Mouse (Mus musculus): ENCODE data around the gene Slamf9. TPM values are rescaled to one million over a fixed set of nuclear protein-coding genes. Genes with fewer than 3 reads are reported as not detected.

Gene Slamf9
- total RNA-seq, 1 experiment from 2014 or later = 25.6 TPM

DNA sequence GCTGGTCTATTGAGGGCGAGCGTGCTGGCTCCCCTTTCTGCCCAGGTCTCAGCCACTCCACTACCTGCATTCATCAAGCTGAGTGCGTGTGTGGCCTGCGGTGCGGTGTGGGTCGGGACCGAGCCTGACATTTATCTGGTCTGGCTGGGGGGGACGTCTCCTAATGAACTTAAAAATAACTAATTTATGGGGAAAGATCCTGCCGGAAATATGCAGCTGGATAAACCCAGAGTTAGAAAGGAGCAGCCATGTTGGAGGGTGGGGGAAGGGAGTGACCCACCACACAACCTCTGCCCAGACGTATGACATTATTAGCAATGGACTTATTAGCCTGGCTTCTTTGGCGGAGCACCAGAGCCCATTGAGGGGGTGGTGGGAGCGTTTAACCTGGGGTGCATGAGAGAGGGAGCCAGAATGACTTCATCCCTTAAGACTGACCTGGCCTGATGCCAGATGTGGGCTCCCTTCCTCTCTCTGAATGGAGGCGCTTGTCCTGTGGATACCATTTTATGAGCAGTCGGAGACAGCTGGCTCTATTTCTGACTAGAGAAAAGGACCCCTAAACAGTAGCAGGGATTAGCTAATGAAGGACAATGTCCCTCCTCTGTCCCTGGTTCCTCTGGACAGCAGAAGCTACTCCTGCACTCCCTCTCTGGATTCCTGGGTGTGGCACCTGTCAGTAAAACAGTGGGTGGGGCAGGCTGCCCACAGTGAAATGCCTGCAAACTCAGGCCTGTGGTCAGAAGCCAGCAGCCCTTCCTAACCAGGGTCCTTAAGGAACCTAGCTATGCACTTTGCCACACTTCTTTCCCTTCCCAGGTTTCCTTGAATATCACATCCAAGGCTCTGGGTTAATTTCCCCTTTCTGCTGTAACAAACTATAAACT lies 28.2 kb downstream of the Slamf9 start:
- ATAC-seq (replicated peaks; ENCODE audit: insufficient number of reproducible peaks, low FRiP score, low TSS enrichment, poor library complexity, severe bottlenecking) = no peak

GRCm38 (mm10) chr1:172504756-172505155 lies 29.6 kb downstream of the Slamf9 start:
- ATAC-seq (replicated peaks; ENCODE audit: insufficient number of reproducible peaks, low FRiP score, low TSS enrichment, poor library complexity, severe bottlenecking) = no peak

- ATAC-seq (replicated peaks; ENCODE audit: insufficient number of reproducible peaks, low FRiP score, low TSS enrichment, poor library complexity, severe bottlenecking) = no peak
These were observed 31.8 kb downstream of the Slamf9 start for GRCm38 (mm10) chr1:172507001-172507400.

DNA sequence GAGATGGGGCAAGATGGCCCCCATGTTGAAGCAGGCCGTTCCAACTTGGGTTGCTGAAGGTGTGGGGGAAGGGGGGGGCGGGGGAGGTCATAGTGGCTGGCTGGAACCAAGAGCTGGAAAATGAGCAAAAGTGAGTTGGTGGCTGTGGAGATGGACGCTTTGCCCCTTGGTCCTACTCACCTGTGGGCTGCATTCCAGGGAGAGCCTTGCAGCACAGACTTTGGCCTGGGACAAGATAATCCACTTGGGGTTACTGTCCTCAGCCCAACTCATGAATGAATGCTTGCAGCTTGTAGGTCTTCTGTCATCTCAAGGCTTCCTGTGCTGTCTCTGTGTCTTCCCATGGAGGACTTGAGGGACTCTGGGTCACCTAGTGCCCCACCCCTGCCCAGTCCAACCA lies 32.5 kb downstream of the Slamf9 start:
- no peak for ATAC-seq (replicated peaks; ENCODE audit: insufficient number of reproducible peaks, low FRiP score, low TSS enrichment, poor library complexity, severe bottlenecking)

DNA sequence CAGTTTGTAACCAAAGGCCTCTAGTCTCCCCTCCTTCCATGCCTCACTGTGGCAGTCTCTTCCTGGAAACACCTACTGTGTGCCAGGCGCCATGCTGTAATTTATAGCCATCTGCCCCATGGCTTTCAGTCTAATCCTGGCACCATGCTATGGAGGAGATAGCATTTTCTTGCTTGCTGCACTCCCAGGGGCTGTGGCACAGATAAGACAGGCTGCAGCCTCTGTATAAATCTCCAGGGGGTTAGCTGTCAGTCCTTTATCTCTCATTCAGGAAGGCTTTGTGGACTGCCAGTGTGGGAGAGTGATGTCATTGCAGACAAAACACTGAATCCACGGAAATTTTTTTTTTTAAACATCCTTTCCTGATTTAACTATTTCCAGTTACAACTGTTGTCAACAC lies 33.0 kb downstream of the Slamf9 start:
- ATAC-seq (replicated peaks; ENCODE audit: insufficient number of reproducible peaks, low FRiP score, low TSS enrichment, poor library complexity, severe bottlenecking) = no peak

DNA sequence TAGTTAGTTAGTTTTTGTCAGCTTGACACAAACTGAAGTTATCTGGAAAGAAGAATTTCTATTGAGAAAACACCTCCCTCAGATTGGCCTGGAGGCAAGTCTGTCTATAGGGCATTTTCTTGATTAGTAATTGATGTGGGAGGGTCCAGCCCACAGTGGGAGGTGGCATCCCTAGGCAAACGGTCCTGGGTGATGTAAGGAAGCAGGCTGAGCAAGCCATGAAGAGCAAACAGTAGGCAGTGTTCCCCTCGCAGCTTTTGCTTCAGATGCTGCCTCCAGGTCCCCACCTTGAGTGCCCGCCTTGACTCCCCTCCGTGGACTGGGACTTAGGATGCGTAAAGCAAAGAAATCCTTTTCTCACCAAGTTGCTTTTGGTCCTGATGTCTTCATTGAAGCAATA lies 34.1 kb downstream of the Slamf9 start:
- ATAC-seq (replicated peaks; ENCODE audit: insufficient number of reproducible peaks, low FRiP score, low TSS enrichment, poor library complexity, severe bottlenecking) = no peak

- ATAC-seq (replicated peaks; ENCODE audit: insufficient number of reproducible peaks, low FRiP score, low TSS enrichment, poor library complexity, severe bottlenecking) = no peak
These were observed 34.8 kb downstream of the Slamf9 start for GRCm38 (mm10) chr1:172509983-172510382.

DNA sequence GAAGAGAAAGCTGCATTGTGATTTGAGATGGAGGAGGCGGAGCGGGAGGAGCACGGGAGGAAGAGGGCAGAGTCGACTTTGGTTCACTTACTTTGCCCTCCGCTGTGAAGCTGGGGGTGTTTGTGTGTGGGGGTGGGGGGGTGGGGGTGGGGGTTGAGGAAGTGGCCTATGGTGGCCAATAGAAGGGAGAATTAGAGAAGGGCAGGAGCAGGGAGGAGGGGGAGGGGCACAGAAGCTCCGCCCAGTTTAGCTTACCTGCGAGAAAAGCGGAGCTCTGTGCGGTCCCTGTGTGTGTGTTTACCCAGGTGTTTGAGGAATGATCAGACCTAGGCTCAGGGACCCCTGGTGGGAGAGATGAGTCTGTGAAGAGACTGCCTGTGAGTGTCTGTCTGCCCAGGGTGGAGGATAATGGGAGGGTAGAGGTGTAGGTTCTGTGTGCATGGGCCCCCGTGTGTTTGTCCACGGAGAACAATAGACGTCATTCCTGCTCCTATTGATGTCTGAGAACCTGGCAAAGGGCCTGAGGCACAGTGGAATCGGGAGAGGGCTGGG lies 35.3 kb downstream of the Slamf9 start:
- no peak for ATAC-seq (replicated peaks; ENCODE audit: insufficient number of reproducible peaks, low FRiP score, low TSS enrichment, poor library complexity, severe bottlenecking)

DNA sequence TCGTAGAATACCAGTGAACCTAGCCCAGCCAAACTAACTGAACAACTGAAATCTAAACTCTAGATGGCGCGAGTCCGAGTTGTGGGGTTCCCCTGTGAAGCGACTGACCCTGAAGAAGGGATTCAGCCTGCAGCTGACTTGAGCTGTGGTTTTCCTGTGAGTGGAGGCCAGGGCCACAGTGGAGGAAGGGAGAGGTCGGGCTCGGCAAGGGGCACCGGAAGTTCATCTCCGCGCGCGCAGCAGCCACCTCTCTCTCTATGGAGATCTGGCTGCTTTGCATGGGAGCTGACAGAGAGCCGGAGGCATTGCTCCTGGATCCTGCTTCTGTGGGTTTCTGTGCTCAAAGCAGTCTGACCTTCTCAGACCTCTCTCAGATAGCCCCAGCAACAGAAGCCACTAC lies 37.8 kb downstream of the Slamf9 start:
- peak; percentile 80 for ATAC-seq (replicated peaks; ENCODE audit: insufficient number of reproducible peaks, low FRiP score, low TSS enrichment, poor library complexity, severe bottlenecking)

- peak; percentile 78 for ATAC-seq (replicated peaks; ENCODE audit: insufficient number of reproducible peaks, low FRiP score, low TSS enrichment, poor library complexity, severe bottlenecking)
These were observed 38.5 kb downstream of the Slamf9 start for GRCm38 (mm10) chr1:172513525-172514212.

- no peak for ATAC-seq (replicated peaks; ENCODE audit: insufficient number of reproducible peaks, low FRiP score, low TSS enrichment, poor library complexity, severe bottlenecking)
These were observed 39.0 kb downstream of the Slamf9 start for GRCm38 (mm10) chr1:172514213-172514529.

- no peak for ATAC-seq (replicated peaks; ENCODE audit: insufficient number of reproducible peaks, low FRiP score, low TSS enrichment, poor library complexity, severe bottlenecking)
These were observed 39.6 kb downstream of the Slamf9 start for GRCm38 (mm10) chr1:172514551-172515268.

DNA sequence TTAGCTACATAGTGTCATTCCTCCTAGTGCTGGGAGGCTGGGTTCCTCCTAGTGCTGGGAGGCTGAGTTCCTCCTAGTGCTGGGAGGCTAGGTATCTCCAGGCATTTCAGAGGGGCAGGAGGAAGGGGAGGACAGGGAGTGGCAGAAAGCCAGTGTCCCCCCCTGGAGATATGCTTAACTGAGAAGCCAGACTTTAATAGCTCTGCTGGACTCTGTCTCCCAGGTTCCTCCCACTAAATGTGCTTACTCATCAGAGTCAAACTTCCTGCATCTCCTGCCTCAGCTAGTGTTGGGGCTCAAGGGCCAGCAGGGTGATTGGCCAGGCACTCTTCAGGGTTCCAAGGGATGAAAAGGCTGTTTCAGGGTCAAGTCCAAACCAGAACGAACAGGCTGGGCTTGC lies 40.2 kb downstream of the Slamf9 start:
- no peak for ATAC-seq (replicated peaks; ENCODE audit: insufficient number of reproducible peaks, low FRiP score, low TSS enrichment, poor library complexity, severe bottlenecking)

DNA sequence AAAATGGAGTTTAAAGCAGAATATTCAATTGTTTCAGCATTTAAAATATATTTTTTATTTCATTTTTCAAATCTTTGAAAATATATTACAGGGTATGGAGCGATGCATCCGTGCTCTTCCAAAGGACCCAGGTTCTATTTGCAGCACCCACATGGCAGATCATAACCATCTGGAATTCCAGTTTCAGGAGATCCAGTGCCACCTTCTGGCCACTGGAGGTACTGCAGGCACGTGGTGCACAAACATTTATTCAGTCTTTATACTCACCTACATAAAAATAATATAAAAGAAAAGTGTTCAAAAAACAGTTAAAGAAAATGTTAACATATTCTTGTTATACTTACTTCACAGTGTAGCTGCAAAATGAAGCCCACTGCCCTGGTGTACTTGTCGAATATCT lies 42.9 kb downstream of the Slamf9 start:
- no peak for ATAC-seq (replicated peaks; ENCODE audit: insufficient number of reproducible peaks, low FRiP score, low TSS enrichment, poor library complexity, severe bottlenecking)

DNA sequence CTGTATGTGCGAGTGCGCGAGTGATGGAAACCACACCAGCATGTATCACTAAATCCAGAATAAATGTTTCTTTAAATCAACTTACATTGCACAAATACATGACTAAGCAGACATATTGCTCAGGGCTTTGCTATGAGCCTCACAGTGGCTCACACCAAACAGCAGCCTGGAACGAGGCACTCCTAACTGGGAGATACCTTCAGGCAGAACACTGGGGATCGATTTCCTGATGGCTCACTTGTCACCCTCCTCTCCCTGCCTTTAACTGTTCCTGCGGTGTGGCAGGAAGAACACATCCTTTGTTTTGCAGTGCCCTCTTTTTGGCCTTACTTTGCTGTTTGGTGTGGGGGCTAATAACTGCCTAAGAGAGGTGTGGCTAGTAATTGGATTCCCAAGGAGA lies 44.5 kb downstream of the Slamf9 start:
- no peak for ATAC-seq (replicated peaks; ENCODE audit: insufficient number of reproducible peaks, low FRiP score, low TSS enrichment, poor library complexity, severe bottlenecking)

DNA sequence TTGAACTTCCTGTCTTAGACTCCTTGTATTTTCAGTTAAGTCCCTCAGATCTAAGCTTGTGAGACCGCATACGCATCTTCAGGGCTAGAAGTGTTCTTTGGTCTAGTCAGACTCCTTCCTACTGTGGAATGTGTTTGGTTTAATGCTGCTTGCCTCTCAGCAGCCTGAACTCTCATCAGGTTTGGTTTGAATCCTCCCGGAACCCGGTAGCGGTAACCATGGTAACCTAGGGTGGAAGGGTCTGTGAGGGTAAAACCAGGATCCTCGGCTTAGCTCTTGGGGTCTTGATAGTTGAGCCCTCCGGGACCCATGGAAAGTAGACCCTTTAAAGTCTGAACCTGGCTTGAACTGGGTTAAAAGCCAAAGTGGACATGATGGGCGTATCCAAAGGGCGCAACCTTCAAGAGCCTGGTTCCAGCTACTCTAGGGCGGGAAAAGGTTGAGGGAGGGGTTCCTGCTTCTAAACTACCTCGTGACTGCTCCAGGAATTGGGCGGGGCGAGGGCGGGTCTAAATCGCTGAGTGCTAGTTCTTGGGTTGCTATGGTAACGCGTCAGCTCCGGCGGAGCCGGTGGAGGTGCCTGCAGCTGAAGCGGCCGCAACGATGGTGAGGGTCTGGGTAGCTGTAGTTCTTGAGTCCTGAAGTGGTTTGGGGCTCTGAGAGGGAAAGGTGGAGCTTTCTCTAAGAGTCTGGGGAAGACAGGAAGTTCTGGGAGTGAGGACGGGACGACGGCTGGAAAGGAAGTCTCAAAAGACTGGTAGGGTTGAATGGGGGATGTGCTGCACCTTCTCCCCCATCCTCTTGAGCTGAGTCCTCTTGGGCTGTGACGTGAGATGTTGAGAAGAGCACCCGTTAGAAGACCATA lies 45.6 kb downstream of the Slamf9 start, which contains the start of gene Cfap45:
Cfap45 (plus strand) TSS at position 226 of the 865 bp plus-strand sequence.
- peak; percentile 18; the same call in 1 of the 2 replicates for ATAC-seq (replicated peaks; ENCODE audit: insufficient number of reproducible peaks, low FRiP score, low TSS enrichment, poor library complexity, severe bottlenecking)

- ATAC-seq (replicated peaks; ENCODE audit: insufficient number of reproducible peaks, low FRiP score, low TSS enrichment, poor library complexity, severe bottlenecking) = no peak
These were observed 47.4 kb downstream of the Slamf9 start for GRCm38 (mm10) chr1:172522524-172522923.

GRCm38 (mm10) chr1:172523699-172524101 lies 48.5 kb downstream of the Slamf9 start:
- no peak for ATAC-seq (replicated peaks; ENCODE audit: insufficient number of reproducible peaks, low FRiP score, low TSS enrichment, poor library complexity, severe bottlenecking)

All from monocyte, adult 5-6 weeks (primary cell).